Mouse (Mus musculus) erythroblast, embryonic 14.5 days (primary cell): Measurements from ENCODE around the gene Oscp1.

Experiments
- GATA1 ChIP-seq: IDR thresholded peaks from 2 replicates; pipeline ENCODE4 v1.6.1; 2012; ENCODE audit warnings: low read length, inconsistent platforms, mixed read lengths
- TAL1 ChIP-seq: IDR thresholded peaks from 3 replicates; pipeline ENCODE4 v1.6.1; 2012; ENCODE audit warnings: low read length, inconsistent platforms, mixed read lengths

- TF ChIP-seq TAL1: no peak
- TF ChIP-seq GATA1: no peak
Measured at GRCm38 (mm10) chr4:126090848-126091124, 32.4 kb downstream of the Oscp1 start.
